Mouse (Mus musculus) spleen, postnatal 10 days (tissue): Measurements from ENCODE around the gene Sspn.

Source experiments
- DNase-seq, 2 experiments: peaks; one replicate each; pipeline ENCODE4 v3.0.0; 2021 to 2022; ENCODE audit warnings: low spot score in 2 of 2

The Sspn gene

DNA sequence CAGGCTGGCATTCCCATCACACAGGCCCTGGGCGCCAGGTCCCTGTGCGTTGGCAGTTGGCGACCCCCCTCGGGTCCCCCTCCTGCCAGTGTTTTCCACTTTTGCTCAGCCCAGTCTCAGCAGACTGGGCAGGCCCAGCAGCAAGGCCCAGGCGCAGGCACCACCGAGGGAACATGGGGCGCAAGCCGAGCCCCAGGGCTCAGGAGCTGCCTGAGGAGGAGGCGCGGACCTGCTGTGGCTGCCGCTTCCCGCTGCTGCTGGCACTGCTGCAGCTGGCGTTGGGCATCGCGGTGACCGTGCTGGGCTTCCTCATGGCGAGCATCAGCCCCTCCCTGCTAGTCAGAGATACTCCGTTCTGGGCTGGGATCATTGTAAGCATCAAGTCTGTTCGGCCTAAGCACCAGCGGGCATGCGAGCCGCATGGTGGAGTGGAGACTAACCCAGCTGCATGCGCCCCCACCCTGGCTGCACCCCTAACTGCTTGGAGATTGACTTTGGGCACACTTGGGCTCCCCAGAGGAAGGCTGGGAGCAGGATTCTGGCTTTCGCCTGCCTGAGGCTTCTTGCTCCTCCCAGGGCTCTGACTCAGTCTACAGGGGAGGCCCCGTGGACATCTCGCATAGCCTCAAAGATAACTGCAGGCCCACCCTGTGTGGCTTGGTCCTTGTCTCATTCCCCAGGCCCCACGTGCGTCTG lies 2.7 kb downstream of the Sspn start:
- peak in 1 of 2 experiments; percentile 22 for DNase-seq

DNA sequence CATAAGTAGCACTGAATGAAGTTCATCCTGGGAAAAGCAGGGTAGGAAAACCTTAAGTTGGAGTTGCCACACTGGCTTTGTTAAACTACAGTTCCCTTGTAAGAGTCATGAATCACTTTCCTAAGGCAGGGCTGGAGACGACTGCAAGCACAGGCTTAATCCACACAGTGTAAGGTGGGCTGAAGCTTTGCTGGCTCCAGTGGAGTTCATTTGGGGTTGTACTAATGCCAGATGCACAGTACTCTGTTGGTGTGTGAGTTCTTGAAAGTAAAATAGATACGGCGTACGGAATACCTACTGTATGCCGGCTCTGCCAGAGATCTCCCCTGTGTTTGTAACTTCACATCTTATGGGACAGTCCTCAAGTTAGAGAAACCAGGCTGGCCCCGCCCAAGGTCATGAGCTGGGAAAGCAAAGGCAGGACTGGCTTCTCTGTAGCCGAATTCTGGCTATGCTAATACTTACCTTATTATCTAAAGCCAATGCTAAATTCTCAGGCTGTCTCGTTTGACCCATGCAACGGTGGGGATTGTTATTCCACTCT lies 3.3 kb downstream of the Sspn start:
- no peak for DNase-seq

DNA sequence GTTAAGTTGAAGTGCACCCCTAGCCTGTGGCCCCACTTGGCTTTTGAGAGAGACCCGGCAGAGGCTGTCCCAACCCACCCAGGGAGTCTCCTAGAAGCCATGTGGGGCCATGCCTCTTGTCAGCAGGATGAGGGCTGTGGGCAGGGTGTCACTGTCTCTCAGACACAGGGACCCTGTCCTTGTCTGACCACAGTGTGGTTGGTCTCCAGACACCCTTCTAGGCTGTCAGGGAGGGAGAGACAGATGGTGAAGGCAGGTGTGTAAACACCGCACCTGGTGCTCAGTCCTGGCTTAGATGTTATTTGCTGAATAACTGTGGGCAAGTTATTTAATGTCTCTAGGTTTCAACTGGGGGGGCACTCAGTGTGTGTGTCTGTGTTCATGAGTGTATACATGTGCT lies 4.5 kb downstream of the Sspn start:
- DNase-seq, result no peak

DNA sequence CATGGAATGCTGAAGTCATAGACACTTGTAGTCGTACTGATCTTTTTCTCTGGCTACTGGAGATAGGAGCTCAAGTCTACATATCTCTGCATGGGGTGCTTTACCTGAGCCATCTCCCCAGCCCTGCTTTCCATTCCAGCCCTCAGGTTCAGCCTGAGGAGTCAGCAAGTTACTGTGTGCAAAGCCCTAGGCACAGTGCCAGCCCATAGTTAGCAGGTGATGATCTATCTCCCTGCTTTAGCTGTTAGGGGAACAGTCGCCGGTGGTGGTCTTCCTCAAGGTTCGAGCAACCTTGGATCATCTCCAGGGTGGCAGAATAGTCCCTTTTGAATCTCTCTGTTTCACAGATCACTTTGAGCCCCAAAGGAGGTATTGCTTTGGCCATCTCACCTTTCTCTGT lies 5.1 kb downstream of the Sspn start:
- no peak for DNase-seq

DNA sequence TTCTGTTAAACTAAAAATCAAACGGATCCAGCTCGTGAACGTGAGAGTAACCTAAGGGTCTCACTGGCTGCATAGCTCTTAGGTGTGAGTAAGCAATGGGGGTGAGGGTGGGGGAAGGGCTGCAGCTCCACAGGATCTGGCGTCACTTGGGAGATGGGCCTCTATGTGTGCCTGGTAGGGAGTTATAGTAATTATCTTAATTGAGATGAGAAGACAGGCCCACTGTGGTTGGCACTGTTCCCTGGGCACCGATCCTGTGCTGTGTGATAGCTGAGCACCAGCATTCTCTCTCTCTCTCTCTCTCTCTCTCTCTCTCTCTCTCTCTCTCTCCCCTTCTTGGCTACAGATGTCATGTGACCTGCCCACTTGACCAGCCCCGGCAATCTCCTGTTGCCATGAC lies 9.4 kb downstream of the Sspn start:
- no peak for DNase-seq

DNA sequence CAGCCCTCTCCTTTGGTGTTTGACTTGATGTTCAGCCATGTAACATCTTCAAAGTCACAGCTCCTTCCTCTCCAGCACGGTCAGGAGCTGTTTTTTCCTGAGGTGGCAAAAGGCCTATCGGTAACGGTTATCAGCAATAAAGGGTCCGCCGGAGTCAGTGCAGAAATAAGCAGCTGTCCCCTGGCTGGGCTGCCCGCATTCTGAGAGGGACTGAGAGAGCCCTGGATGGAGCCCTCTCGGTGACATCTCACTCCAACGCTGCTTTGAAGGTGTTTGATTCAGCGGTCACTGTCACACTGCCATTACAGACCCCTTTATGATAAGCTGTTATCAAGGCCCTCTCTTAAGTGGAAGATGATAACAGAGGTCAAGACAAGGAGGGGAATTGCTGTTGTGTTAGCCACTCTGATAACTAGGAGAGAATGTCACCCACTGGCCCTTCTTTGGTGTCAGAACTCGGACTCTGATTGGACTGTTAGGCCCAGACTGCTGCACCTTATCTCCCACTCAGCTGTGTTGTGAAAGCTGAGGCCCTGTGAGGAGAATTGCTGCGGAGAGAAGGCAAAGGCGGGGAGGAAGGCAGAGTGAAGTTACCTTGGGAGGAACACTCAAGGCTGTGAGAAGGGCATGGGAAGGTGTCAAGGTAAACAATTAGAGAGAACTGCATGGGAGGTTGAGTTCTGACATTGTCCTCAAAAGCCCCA lies 11.0 kb downstream of the Sspn start:
- DNase-seq, result no peak

DNA sequence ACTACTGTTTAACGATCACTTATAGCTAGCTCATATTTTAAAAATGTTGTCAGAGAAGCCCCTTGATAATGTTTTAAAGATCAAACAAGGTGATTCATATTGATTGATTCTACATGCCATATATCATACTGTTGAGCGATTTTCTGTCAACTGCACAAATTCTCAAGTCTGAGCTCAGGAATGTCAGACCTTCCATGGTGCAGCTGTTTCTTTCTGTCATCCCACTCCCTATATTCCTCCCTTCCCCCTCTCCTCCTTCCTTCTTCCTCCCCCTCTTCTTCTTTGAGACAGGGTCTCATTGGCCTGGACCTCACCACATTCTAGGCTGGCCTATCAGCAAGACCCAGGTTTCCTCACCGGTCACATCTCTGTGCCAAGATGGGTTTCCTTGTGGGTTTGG lies 12.0 kb downstream of the Sspn start:
- DNase-seq, result no peak

DNA sequence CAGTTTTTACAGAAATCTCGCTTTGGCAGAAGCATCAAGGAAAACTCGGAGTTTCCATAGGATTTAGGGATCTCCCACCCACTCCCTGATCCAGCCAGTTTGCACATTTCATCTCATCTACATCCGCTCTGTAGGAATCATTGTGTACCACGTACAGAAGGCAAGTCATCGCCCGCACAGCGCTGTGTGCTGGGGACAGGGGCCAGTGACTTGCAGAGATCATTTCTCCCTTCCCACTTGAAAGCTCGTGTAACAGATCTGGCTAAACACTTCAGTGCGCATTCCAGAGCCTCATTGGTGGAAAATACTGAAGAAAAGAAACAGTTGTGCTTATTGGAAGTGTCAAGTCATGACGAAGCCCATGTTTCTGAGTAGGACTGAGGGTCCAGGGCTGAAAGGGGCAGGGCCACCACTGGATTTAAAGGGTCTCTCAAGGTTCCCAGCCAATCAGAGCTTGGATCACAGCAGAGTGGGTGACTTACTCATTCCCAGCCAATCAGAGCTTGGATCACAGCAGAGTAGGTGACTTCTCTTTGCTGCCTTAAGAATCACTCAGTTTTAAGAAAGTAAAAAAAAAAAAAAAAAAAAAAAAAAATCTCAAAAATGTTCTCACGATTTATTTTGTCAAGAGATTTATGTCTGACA lies 14.4 kb downstream of the Sspn start:
- DNase-seq, result no peak

DNA sequence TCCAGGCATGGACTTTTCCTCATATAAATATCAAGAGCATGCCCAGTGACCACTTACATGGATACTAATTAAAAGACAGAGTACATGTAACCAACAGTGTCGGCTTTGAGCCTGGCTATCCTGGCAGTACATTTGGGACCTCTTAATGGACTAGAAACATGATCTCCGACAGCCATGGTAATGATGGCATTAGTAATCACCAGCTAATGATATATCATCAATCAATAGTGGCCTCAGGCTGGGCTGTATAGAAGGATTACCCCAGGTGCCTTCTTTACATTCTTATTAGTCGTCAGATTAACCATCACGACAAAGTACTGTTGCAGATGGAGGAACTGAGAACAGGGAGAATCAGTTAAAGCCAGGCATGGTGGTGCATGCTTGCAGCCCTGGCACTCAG lies 17.6 kb downstream of the Sspn start:
- no peak for DNase-seq

DNA sequence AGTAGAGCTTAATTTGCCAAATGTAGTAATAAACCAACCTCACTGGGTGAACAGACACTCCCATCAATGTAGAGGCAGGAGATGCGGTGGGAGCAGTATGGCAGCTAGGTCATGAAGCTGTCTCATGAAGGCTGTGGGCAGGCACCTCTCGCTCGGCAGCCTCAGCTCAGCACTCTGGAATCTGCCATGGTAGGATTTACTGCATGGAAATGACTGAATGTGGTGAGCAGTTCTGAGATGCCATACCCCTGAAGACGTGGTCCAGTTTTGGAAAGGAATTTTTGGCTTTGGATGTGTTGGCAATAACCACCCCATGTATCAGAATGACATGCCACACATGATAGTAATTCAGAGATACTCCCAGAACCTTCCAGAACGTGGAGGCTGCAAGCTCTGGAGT lies 19.2 kb downstream of the Sspn start:
- no peak for DNase-seq

DNA sequence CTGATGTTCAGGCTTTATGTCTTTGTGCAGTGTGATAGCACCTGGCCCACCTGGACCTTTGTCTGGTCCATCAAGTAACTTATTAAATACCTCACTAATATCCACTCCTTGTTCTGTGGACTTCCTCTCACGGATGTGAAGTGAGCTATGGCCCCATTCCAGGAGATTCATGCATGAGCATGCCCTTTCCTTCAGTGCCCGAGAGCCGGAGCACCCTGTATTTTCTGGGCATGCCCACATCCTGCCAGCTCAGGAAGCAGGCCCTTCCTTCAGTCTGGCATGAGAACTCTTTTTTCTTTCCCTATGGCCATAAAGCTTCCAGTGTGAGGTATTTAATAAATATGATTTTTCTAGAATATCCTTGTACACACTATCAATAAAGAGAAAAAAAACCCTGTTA lies 21.2 kb downstream of the Sspn start:
- DNase-seq, result no peak

DNA sequence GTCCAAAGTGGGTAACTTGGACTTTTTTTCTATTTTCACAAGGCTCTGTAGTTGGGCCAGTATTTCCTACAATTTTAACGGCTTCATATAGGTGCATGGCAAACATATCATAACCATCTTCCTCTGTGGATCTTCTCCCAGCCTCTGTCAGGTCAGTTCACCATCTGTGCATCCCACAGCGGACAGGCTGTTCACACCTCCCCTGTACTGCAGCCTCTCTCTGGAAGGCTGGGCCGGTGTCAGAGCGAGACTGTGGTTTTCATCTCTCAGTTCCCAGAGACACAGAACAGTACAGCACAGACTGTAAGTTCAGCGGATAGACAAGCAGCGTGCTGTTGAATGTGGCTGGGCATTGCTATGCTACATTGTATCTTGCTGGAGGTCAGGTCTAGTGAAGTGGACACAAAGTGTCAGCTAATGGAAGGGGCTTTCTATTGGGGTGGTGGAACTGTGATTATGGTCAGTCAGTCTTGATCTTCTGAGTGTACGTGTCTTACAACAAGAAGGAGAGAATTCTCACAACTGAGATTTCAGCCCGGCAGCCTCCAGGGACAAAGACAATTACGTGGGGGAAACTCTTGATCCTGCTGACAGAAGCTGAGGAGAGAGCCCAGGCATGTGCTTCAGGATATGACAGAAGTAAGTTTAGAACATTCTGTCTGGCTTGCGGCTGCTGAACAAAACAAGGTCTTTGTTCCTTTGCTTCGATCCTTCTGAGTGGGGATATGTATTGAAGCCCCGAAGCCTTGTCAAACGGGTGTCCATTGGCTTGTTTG lies 21.9 kb downstream of the Sspn start:
- no peak for DNase-seq

DNA sequence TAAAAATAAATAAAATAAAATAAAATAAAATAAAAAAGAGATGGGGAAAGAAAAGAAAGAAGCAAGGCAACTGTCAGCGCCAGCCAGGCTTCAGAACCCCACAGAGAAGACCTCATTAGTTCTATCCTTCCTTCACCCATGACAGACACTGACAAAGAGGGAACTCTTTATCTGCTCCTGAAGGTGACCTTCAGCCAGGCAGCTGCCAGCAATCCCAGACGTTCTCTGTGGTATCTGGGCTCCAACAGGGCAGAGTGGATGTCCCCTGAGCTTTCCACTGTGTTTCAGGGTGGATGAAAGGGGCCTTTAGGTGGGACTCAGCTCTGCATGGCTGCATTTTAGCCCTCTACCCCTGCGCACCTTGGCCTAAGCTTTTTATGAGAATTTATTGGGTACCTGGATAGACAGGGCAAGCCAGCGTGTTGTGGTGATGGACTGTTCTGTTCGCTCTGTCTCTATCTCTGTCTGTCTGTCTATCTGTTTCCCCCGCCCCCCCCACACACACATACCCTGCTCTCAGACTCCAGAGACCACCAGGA lies 26.1 kb downstream of the Sspn start:
- no peak for DNase-seq

DNA sequence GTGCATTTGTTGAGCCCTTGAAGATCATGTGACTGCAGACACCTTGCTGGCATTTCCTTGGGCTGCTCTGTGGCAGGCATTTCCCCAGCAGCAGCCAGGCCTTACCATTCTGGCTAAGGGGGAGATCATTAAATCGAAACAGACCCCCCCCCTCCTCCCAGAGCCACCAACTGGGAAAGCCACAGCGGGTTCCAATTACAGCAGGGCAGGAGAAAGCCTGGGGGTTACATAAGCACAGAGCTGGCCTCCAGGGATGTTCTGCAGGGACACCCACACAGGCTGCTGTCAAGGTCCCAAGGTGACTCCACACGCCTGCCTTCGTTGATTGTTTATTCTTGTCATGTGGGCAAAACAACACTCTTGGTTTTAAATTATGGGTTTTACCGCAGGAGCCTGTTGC lies 26.6 kb downstream of the Sspn start:
- no peak for DNase-seq

DNA sequence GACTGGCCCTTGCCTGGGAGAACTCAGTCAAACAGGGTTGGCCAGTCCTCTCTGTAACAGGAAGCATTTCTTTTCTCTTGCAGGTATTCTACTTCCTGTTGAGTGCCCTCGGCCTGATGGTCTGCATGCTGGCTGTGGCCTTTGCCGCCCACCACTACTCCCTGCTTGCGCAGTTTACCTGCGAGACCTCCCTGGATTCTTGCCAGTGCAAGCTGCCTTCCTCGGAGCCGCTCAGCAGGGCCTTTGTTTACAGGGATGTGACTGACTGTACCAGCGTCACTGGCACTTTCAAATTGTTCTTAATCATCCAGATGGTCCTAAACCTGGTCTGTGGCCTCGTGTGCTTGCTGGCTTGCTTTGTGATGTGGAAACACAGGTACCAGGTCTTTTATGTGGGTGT lies 29.6 kb downstream of the Sspn start:
- DNase-seq, result no peak

DNA sequence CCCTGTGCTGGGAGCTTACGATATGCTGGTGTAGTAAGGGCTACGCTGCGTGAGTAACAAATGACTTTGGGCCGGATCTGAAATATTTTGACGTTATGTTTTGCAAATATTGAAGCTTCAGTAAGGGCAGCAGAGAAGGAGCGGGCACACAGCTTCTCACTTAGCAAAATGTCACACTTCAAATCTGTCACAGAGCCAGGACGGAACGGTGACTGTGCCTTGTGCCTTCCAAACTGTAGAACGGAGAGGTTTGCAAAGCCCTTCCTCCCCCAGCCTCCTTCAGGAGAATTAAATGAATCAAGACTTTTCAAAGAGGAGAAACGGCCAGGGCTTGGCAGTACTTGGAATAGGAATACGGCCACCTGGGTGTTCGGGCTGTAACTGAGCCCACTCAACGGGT lies 32.5 kb downstream of the Sspn start:
- no peak for DNase-seq

DNA sequence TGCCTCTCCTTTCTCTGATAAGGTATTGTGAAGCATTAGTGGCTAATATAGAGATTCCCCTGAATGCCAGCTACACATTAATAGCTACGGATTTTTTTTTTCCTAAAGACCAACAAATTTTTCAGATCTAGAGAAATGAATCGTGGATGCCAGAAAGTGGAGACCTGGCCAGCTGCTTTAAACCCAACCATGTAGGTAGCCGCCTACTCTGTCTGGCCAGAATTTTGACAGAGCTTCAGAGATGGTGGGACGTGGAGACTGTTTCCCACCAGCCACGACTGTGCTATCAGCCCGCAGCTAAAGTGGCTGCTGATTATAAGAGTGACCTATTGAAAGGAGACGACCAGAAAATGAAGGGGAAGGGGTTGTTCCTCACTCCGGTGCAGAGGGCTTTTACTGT lies 36.3 kb downstream of the Sspn start:
- no peak for DNase-seq

DNA sequence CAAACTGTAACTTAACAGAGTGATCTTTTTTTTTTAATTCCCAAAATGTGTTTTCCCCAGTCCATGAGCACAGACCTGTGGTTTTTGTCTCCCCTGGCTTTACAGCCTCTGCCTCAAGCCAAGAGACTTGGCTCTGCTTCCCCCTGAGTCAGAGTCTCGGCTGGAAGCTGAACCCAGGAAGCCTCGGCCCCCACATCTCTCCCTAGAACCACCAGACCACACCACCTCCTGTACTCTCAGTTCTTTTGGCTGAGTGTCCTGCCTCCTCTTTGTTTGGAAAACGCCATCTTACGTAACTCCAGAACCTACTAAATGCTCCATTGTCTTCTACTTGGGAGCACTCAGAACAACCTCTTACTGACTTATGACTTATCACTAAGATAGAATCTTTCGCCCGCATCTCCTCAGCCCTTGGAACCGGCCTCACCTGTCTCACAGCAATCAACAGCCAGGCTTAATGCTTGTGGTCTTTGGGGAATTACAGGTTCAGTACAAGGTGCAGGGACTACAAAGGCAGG lies 36.9 kb downstream of the Sspn start:
- no peak for DNase-seq

DNA sequence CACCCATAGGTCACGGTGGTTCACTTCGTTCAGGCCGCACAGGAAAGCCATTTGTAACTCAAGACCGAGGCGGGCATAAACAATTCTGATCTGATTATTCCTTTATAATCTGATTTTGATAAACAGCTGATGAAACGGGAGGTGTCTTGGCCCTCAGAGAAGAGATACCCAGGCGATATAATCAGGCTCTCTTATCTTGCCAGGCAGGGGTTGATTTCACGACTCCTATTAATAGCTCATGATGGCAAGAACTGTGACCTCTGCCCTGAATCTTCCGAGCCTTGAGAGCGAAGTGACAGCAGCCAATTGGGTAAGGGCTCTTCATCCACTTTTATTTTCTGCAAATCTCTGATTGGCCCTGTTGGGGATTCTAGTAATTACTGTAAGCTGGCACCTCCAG lies 37.4 kb downstream of the Sspn start:
- DNase-seq, result no peak

DNA sequence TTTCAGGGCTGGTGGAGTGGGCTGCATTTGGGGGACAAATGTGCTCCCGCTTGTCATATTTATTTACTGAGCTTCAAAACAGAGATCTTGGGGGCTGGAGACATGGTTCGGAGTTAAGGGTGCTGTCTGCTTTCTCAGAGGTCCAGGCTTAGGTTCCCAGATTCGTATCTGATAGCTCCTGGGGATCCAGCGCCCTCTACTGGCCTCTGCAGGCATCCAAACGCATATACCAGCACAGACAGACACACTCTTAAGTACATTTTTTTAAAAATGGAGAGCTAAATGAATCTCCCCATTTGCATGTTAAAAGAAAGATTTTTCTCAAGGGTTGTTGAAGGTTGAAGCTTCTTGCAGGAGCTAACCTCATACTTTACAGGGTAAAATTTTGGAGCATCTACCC lies 38.1 kb downstream of the Sspn start:
- peak in 1 of 2 experiments; percentile 25 for DNase-seq

DNA sequence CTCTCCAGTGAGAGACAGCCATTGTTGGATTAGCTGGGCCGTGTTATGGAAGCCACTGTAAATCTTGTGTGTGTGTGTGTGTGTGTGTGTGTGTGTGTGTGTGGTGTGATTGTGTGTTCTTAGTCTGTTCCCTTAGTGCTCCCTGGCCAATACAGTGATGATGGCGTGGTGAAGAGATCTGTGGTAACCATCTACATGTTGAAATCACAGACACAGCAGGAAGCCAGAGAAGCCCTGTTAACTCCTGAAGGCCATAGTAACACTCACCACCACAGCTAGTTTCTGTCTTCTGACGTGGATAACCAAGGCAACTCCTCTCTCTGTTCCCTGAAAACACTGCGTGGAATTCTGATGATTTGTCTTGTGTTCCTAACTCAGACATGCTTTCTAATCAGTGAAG lies 40.7 kb downstream of the Sspn start:
- no peak for DNase-seq

DNA sequence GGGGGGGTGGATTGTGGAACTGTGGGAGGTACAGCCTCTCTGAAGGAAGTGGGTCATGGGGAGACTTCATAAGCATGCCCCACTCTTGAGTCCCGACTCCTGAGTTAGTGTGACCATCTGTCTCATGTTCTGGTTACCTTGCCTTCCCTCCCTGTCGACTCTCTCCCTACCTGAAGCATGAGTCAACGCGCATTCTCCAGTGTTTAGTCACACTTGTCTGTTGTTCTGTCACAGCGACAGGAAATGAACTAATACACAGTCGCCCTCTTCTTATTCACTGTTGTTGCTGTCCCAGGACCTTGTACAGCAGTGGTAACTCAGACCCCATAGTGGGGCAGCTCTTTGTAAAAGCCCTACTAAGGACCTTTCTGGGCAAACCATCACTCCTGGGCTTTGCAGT lies 41.4 kb downstream of the Sspn start:
- DNase-seq, result no peak
